Mouse (Mus musculus) T-helper 2 cell (primary cell): ENCODE measurements around the gene Shcbp1l.
"Not testable (repeated sequence)": the region's sequence is repeated elsewhere in the genome, so short reads cannot be mapped to it uniquely, and the experiment has no call there.

ENCODE experiments used
- in situ Hi-C: fragments of 300-600 bp; cut with MboI, MseI; formaldehyde crosslinking; loops from one replicate; pipeline ENCODE4 v1.15.1; 2025; ENCODE audit warnings: high pct_unique_total_duplicates

Gene Shcbp1l

DNA sequence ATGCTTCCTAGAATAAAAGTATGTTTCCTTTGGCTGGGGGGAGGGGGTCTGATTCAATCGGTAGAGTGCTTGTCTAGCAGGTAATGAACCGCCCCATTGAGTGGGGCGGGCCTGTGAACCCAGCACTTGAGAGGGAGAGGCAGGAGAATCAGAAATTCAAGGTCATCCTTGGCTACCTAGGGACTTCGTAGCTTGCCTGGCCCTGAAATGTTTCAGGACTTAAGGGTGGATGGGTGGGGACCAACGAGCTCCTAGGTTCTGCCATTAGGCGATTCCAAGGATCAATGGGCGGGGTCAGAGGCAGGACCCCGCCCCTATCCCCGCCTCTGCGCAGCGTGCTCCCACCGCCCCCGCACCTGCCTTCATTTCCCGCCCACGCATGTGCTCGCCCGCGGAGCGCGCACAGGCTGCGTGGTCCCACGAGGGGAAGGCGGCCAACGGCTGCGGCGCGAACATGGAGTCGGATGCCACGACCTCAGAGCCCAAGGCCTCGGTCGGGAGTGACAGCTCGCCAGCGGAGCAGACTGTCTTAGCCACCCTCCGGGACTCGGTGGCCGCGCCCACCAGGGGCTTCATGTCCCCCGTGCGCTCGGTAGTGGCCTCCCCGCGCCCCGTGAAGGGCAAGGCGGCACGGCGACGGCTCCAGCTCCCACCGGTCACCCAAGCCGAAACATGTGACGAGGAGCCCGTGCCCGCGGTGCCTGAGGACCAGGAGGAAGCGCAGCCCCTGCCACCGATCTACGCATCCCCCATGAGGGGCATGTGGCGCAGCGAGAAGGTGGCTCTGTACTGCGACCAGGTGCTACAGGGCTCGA lies at the start of gene Shcbp1l:
Shcbp1l (plus strand) TSS at position 393 of the 815 bp plus-strand sequence.
- in situ Hi-C loops, result loop anchor here (5.0 kb wide), 1 partner anchor 128 kb away; no protein-coding TSS in a partner anchor

DNA sequence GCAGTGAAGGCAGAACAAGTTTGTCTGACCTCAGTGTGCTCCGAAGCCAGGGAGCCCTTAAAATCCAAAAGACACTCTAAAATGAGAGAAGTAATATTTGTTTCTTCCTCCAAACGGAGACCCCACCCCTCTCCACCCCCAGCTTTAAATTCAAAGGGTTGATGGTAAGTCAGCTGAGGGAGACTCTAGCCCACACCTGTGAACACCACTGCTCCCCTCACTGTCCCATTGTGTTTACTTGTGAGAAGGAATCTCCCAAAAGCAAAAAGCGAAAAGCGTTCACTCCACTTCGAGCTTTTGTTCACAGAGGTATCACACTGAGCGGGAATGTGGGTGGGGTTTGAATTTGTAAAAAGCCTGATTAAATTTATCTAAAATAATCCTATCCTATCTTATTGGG lies 48.5 kb upstream of the Shcbp1l start:
- in situ Hi-C loops, result loop anchor here (10.0 kb wide), 1 partner anchor 852 kb away; no protein-coding TSS in a partner anchor

DNA sequence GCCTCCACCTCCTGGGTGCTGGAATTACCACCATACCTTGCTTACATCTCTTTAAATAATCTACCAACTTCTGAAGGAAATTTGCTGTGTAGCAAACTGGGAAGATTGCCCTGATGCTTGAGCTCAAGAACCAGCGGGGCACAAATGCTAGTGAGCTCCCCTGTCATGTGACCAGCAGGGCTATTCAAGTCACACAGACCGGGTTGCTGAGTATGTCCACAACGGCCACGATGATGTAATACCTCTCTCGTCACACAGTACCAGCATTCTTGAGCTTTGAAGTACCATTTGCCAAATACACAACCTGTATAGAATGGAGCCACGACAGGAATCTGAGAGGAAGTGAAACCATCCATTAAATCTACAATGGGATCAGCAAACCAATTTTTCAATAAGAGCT lies 46.4 kb upstream of the Shcbp1l start:
- in situ Hi-C loops, result loop anchor here (10.0 kb wide), 1 partner anchor 854 kb away; no protein-coding TSS in a partner anchor

DNA sequence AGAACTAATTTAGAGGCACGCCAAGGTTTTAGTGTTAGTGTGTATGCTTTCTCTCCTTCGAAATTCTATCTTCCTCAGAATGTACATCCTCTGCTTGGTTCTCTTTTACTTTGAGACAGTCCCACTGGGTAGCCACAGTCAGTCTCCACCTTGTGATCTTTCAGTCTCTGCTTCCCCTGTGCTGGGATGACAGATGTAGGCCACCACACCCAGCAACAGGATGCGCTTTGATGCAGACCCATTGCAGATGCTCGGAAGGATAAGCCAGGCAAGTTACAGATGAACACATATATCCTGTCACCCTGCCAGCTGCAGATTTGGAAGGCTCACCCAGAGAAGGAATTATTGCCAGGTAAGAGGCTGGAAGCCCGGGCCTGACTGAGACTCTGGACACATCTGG lies 45.1 kb upstream of the Shcbp1l start:
- in situ Hi-C loops, result loop anchor here (10.0 kb wide), 1 partner anchor 855 kb away; no protein-coding TSS in a partner anchor

DNA sequence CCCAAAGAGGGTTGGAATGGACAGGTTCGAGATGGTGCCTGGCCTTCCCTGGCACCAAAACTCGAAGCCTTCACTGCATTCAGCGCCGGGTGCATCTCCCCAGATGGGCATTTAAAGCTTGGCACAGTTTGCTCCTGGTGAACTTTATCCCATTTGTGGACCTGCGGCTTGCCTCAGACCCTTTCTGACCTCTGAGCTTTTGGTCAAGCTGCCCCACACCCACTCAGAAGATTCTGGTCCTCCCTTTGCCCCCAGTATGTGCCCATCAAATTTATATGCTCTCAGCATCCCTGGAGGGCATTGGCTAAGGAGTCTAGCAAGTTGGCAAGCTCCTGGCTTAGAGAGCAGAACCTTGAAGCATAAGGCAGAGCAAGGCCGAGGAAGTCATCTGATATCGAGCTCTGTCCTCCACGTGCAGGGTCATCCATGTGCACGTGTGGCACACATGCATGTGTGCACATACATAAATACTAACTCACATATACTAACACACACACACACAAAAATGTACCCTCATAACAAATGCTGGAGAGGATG lies 44.1 kb upstream of the Shcbp1l start:
- in situ Hi-C loops, result no loop called here

GRCm38 (mm10) chr1:153385081-153385480 lies 39.9 kb upstream of the Shcbp1l start:
- in situ Hi-C loops, result loop anchor here (5.0 kb wide), 1 partner anchor 278 kb away; no protein-coding TSS in a partner anchor

DNA sequence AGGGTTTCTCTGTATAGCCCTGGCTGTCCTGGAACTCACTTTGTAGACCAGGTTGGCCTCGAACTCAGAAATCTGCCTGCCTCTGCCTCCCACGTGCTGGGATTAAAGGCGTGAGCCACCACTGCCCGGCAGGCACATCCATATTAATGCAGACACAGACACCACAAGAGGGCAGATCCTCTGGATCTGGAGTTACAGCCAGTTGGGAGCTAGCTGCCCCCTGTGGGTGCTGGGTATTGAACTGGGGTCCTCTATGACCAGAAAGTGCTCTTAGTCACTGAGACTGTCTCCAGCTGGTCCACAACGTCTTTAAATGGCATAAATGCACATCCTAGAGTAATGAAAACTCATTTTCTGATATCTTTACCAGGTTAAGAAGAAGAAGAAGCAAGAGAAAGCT lies 39.3 kb upstream of the Shcbp1l start:
- in situ Hi-C loops, result loop anchor here (5.0 kb wide), 1 partner anchor 278 kb away; no protein-coding TSS in a partner anchor

DNA sequence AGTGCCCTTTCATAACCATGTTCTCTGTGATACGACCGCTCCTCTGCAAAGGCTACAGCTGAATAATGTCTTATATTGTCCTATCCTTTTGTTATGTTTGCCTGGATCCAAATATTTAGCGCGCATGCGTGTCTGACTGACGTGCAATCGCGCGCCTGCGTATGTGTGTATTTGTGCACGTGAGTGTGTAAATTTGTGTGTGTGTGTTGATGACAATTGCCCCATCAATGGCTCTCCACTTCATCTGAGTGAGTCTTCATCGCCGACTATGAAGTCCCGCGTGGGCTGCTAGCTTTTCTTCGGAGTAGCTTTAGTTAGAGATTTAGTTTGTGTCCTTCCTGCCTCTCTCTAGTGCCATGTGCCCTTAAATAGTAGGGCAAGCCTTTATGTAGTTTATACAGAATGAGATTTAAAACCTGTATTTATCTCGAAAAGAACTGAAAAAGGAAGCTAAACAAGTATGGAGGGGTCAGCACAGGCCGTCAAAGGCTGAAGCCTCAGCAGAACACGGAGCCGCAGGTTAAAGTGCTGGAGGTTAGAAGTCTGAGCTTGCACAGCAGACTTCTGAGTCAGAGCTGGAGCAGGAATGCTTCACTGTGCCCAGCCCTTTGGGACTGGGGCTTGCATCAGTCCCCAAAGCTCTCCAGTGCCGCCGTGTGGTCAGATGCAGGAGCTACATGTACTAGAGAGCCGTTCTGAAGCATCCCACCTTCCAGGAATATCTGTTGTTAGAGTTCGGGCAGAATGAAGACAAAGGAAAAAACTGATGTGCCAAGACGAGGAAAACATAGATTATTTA lies 38.5 kb upstream of the Shcbp1l start:
- in situ Hi-C loops, result loop anchor here (5.0 kb wide), 1 partner anchor 279 kb away; no protein-coding TSS in a partner anchor

GRCm38 (mm10) chr1:153395706-153396105 lies 29.3 kb upstream of the Shcbp1l start:
- in situ Hi-C loops, result not testable (repeated sequence)

- in situ Hi-C loops, result no loop called here
Measured at GRCm38 (mm10) chr1:153401765-153402164, 23.2 kb upstream of the Shcbp1l start.

- in situ Hi-C loops, result not testable (repeated sequence)
Measured at GRCm38 (mm10) chr1:153407641-153408040, 17.3 kb upstream of the Shcbp1l start.

DNA sequence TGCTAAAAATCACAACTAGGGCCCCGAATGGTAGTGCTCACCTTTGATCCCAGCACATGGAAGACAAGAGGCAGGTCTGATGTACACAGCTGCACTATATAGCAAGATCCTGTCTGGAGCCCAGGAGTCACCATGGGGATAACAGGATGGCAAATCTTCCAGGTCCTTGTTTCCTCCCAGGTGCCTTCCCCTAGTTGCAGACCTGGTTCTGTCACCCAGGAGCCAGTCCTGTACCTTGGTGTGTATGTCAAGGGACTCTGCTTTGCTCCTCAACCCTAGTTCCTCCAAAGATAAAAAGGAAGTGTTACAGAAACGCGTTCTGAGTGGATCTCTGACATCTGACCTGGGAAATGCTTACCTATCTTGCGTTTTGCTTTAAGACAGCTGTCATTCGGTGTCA lies 16.7 kb upstream of the Shcbp1l start:
- in situ Hi-C loops, result not testable (repeated sequence)

DNA sequence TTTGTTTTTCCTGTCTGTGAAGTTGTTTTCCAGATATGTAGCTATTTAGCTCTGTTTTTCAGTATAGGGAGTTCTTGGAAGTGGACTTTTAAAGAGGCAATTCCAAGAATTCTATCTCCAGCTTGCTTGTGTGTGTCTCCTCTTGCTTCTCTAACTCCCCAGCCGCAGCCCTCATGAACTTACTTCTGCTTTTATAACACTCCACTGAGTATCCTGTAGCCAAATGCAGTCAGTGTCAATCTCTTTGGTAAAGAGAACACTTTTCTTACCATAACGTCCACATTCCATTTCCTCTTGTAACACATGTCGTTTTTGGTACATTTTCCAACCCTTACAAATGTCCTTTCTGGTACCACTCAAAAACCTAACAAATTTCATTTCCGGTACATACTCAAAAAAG lies 14.0 kb upstream of the Shcbp1l start:
- in situ Hi-C loops, result not testable (repeated sequence)

DNA sequence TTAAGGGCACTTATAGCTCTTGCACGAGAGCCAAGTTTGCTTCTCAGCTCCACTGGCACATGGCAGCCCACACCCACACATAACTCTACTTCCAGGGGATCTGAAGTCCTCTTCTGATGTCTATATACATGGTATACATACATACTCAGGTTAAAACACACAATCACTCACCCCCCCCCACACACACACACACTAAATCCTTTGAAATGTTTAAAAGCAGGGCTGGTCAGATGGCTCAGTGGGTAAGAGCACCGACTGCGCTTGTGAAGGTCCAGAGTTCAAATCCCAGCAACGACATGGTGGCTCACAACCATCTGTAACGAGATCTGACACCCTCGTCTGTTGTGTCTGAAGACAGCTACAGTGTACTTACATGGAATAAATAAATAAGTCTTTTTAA lies 13.2 kb upstream of the Shcbp1l start:
- in situ Hi-C loops, result no loop called here

GRCm38 (mm10) chr1:153412663-153413396 lies 12.1 kb upstream of the Shcbp1l start:
- in situ Hi-C loops, result not testable (repeated sequence)

- in situ Hi-C loops, result not testable (repeated sequence)
Measured at GRCm38 (mm10) chr1:153413397-153414020, 11.5 kb upstream of the Shcbp1l start.

DNA sequence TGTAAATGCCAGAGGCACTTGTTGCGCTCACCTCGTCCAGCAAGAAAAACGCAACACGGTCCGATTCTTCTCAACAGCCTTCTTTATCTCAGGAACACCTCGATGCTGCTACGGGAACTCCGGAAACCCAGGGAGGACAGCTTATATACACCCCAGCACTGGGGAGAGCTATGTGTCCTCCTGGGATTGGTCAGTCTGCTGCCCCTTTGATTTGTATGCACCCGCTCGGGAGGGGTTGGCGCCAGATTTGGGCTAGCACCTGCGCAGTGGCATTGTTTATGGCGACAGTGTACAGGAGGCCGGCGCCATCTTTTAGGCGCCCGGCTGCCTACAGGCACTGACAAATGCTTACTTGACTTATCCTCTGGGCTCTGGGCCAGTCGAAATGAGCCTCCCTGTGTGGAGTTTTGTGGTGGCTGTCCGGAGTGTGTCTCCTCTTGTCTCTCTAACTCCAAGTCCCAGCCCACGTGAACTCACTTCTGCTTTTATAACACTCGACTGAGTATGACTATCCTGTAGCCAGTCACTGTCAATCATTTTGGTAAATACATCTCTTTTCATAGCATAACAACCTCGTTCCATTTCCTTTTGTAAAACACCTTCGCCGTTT lies 10.7 kb upstream of the Shcbp1l start:
- in situ Hi-C loops, result not testable (repeated sequence)

DNA sequence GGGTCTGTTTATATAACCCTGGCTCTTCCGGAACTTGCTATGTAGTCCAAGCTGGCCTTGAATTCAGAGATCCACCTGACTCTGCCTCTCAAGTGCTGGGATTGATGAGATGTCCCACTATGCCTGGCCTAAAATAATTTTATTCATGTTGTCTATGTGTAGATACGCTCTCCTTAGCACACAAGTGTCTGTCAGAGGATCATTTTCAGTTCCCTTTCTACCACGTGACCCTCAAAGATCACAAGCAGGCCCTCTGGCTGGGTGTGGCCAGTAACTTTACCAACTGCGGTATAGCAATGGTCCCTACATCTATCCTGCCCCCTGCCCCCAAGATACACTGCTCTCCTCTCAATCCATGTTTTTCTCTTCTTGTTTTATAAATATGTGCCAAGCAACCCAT lies 10.0 kb upstream of the Shcbp1l start:
- in situ Hi-C loops, result no loop called here

DNA sequence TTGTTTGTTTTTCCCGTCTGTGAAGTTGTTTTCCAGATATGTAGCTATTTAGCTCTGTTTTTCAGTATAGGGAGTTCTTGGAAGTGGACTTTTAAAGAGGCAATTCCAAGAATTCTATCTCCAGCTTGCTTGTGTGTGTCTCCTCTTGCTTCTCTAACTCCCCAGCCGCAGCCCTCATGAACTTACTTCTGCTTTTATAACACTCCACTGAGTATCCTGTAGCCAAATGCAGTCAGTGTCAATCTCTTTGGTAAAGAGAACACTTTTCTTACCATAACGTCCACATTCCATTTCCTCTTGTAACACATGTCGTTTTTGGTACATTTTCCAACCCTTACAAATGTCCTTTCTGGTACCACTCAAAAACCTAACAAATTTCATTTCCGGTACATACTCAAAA lies 9.2 kb upstream of the Shcbp1l start:
- in situ Hi-C loops, result not testable (repeated sequence)

DNA sequence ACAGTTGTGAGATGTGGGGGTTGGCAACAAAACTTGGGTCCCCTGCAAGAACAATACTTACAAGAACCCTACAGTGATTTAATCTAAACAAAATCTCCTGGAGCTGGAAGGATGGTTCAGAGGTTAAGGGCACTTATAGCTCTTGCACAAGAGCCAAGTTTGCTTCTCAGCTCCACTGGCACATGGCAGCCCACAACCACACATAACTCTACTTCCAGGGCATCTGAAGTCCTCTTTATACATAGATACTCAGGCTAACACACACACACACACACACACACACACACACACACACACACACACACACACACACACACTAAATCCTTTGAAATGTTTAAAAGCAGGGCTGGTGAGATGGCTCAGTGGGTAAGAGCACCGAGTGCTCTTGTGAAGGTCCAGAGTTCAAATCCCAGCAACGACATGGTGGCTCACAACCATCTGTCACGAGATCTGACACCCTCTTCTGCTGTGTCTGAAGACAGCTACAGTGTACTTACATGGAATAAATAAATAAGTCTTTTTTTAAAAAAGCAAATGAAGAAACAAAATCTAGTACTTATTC lies 8.6 kb upstream of the Shcbp1l start:
- in situ Hi-C loops, result not testable (repeated sequence)
